Mouse (Mus musculus) liver, embryonic 15.5 days (tissue): ENCODE data around the gene Sh3glb1. TPM values are rescaled to one million over a fixed set of nuclear protein-coding genes. Genes with fewer than 3 reads are reported as not detected.

ENCODE experiments used
- ATAC-seq: fragments of 200-750 bp; cut with Nextera tagmentation; 2 replicates; pipeline ENCODE4 v1.8.0; 2017; ENCODE audit warnings: moderate number of reproducible peaks, mild to moderate bottlenecking, moderate library complexity; ENCODE audit not compliant: insufficient read depth
- H3K27ac ChIP-seq: fragments of 300-500 bp; sonication (generic); replicated peaks from 2 replicates; pipeline ENCODE4 v1.5.1; 2015; ENCODE audit warnings: mild to moderate bottlenecking, inconsistent platforms
- H3K27me3 ChIP-seq: fragments of 300-500 bp; sonication (generic); 2 replicates; pipeline ENCODE4 v1.6.1; 2015; ENCODE audit warnings: mild to moderate bottlenecking, inconsistent platforms
- H3K36me3 ChIP-seq: fragments of 300-500 bp; sonication (generic); replicated peaks from 2 replicates; pipeline ENCODE4 v1.6.1; 2015; ENCODE audit warnings: moderate library complexity, mild to moderate bottlenecking, inconsistent platforms
- H3K4me1 ChIP-seq: fragments of 300-500 bp; sonication (generic); replicated peaks from 2 replicates; pipeline ENCODE4 v1.6.1; 2015; ENCODE audit warnings: inconsistent platforms
- H3K4me2 ChIP-seq: fragments of 300-500 bp; sonication (generic); 2 replicates; pipeline ENCODE4 v1.6.1; 2015; ENCODE audit warnings: moderate library complexity, mild to moderate bottlenecking, inconsistent platforms
- H3K4me3 ChIP-seq: fragments of 300-500 bp; sonication (generic); replicated peaks from 2 replicates; pipeline ENCODE4 v1.5.1; 2015; ENCODE audit warnings: mild to moderate bottlenecking, inconsistent platforms
- H3K9ac ChIP-seq: fragments of 300-500 bp; sonication (generic); 2 replicates; pipeline ENCODE4 v1.6.1; 2015; ENCODE audit warnings: moderate library complexity, mild to moderate bottlenecking, inconsistent platforms
- H3K9me3 ChIP-seq: fragments of 300-500 bp; sonication (generic); replicated peaks from 2 replicates; pipeline ENCODE4 v1.6.1; 2016; ENCODE audit warnings: inconsistent platforms
- WGBS: fragments of 180-500 bp; shearing (Covaris S2); methylation state at CpG from one replicate; pipeline ENCODE4 v1.1.7; 2015; ENCODE audit warnings: mixed read lengths; ENCODE audit not compliant: insufficient replicate concordance; 5-methylcytosine and 5-hydroxymethylcytosine counted together
- polyA plus RNA-seq: library from polyadenylated mRNA; unstranded; fragments of >200 nt; fragmentation: Nextera tagmentation; extraction: Ambion mirVana; gene quantifications from 2 replicates; pipeline ENCODE4 v1.2.1, GENCODE M21; 2015

Gene Sh3glb1
- polyA plus RNA-seq, 1 experiment from 2014 or later, result 86.7 TPM

DNA sequence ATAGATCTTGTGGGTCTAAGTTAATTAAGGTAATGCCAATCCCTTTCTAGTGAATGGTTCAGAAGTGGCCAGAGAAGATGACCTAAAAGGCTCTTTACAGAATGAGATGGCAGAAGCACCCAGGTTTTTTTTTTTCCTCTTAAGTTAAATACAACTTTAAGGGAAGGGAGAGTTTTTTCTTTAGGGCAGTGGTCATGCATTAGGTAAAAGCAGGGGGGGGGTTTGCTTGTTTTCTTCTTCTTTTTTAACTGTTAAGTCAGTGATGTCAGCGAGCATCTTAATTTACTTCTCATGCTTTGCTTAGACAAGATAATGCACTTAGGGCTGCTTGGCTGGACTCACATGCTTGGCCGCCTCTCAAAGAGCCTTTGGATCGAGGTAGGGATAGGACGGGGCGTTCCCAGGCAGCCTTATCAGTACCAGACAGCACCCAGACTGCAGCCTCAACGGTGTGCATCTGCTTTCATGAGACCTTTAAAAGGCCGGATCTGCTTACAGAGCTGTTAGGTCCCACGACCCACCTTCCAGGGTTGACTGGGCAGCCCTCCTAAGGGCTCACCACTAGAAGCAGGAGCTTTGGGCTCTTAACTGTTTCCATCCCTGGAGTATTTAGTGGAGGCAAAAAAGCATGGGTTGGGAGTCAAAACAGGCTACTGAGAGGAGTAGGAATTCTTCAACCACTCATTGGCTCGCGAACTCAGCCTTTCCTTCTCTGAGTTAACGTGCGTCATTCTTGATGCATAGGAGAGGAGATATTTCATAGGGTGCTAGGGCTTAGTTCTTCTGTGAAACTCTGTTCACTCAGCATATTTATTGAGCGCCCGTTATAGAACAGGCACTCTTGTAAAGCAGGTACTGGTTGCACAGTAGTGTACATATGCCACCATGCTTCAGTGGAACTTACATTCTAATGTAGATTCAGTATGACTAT, 49.9 kb downstream of the Sh3glb1 start:
- ATAC-seq, result peak; percentile 98
- Histone ChIP-seq H3K4me3 (peak overlapping the region; percentile 27), H3K4me2 (peak overlapping the region; percentile 73)

DNA sequence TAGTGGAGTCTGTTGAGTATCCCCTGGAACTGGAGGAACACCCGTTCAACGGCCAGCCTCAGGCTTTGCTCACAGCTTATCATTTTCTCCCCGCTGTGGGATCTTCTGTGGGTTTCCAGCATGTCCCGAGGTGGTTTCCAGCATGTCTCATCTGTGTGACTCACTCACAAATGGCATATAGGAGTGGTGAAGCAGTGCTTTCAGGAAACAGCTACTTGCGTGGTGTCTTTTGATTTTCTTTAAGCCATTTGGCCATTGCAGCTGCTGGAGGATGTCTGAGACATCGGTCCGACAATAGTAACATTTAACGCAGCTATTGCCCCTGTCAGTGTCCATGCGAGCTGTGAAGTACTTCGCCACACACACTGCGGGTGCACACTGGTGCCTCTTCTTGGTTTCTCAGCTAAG, 50.7 kb downstream of the Sh3glb1 start:
- Histone ChIP-seq H3K9me3 (no peaks in the 10 kb centered on the region), H3K4me3 (no peak overlapping the region), H3K4me1 (peaks cover 78% of the 10 kb centered on the region), H3K27ac (peak overlapping the region; percentile 94), H3K9ac (peak overlapping the region; percentile 22), H3K27me3 (no peaks in the 10 kb centered on the region), H3K36me3 (no peaks in the 10 kb centered on the region), H3K4me2 (peak overlapping the region; percentile 73)
- 34% methylated on average over 11 of the region's 11 CpGs for WGBS
- ATAC-seq, result 0 out of 2 replicates have a peak, but pooled peaks have one; percentile 9

More for the DNA sequence above, 49.9 kb downstream of the Sh3glb1 start:
- Histone ChIP-seq H3K27ac (peak overlapping the region; percentile 94), H3K9ac (peak overlapping the region; percentile 57), H3K9me3 (no peaks in the 10 kb centered on the region), H3K4me1 (peaks cover 77% of the 10 kb centered on the region), H3K36me3 (no peaks in the 10 kb centered on the region), H3K27me3 (no peaks in the 10 kb centered on the region)
- 20% methylated on average over 14 of the region's 14 CpGs for WGBS

GRCm38 (mm10) chr3:144668949-144669348, 51.2 kb downstream of the Sh3glb1 start:
- peaks cover 80% of the 10 kb centered on the region for H3K4me1 ChIP-seq
- peak overlapping the region; percentile 22 for H3K9ac ChIP-seq
- 64% methylated on average over 2 of the region's 2 CpGs for WGBS
- H3K36me3 ChIP-seq, result no peaks in the 10 kb centered on the region
- peak overlapping the region; percentile 73 for H3K4me2 ChIP-seq
- no peak overlapping the region for H3K4me3 ChIP-seq
- H3K27ac ChIP-seq, result peak overlapping the region; percentile 94
- H3K27me3 ChIP-seq, result no peaks in the 10 kb centered on the region
- no peaks in the 10 kb centered on the region for H3K9me3 ChIP-seq
- no peak for ATAC-seq

- H3K27ac ChIP-seq, result peak overlapping the region; percentile 94
- no peaks in the 10 kb centered on the region for H3K36me3 ChIP-seq
- H3K4me2 ChIP-seq, result no peak overlapping the region
- H3K4me3 ChIP-seq, result no peak overlapping the region
- ATAC-seq, result no peak
- peaks cover 80% of the 10 kb centered on the region for H3K4me1 ChIP-seq
- H3K27me3 ChIP-seq, result no peaks in the 10 kb centered on the region
- H3K9ac ChIP-seq, result no peak overlapping the region
- H3K9me3 ChIP-seq, result no peaks in the 10 kb centered on the region
- 79% methylated on average over 9 of the region's 9 CpGs for WGBS
These were observed 52.1 kb downstream of the Sh3glb1 start for GRCm38 (mm10) chr3:144668039-144668438.

DNA sequence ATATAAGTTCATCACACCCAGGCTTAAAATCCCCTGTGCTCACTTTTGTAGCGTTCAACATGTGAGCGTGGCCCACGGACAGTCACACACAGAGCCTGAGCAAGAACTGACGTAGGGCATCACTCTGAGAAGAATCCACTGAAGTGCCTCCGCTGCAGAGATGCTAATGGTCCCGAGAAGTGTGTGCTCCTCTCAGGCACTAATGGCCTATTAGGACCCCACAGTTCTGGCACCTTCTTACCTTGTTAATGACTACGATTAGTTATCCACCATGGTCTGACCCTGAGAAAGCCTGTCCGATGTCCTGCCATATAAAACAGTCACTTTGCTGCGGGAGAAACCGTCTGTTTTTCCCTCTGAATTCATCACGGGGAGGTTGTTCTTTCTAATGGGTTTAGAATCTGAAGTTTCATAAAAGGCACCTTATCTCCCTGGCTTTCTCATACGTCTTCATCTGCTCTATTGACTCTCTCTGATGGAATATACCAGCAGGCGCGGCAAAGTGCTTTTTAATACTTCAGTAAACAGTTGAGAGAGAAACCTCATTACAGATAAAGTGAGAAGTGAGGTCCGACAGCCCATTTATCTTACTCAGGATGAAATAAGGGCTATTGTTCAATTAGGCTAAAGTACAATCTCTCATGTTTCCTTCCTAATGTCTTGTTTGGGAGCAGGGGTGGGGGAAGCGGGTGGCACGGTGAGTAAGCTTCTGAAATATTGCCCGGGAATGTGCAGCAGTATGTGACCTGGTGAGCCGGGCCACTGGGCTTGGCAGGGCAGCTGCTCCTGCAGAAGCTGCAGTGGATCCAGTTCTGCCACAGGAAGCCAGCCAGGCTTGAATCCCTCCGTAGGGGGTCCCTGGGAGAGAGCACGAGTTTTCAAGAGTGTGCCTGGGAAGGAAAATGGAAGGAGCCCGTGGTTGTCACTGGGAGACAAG, 55.5 kb downstream of the Sh3glb1 start:
- H3K27ac ChIP-seq, result peak overlapping the region; percentile 42
- H3K4me3 ChIP-seq, result no peak overlapping the region
- H3K9me3 ChIP-seq, result no peaks in the 10 kb centered on the region
- 53% methylated on average over 22 of the region's 22 CpGs for WGBS
- no peaks in the 10 kb centered on the region for H3K27me3 ChIP-seq
- no peak for ATAC-seq
- peaks cover 72% of the 10 kb centered on the region for H3K4me1 ChIP-seq
- H3K9ac ChIP-seq, result no peak overlapping the region
- H3K36me3 ChIP-seq, result no peaks in the 10 kb centered on the region
- no peak overlapping the region; the same call in 1 of the 2 replicates for H3K4me2 ChIP-seq

DNA sequence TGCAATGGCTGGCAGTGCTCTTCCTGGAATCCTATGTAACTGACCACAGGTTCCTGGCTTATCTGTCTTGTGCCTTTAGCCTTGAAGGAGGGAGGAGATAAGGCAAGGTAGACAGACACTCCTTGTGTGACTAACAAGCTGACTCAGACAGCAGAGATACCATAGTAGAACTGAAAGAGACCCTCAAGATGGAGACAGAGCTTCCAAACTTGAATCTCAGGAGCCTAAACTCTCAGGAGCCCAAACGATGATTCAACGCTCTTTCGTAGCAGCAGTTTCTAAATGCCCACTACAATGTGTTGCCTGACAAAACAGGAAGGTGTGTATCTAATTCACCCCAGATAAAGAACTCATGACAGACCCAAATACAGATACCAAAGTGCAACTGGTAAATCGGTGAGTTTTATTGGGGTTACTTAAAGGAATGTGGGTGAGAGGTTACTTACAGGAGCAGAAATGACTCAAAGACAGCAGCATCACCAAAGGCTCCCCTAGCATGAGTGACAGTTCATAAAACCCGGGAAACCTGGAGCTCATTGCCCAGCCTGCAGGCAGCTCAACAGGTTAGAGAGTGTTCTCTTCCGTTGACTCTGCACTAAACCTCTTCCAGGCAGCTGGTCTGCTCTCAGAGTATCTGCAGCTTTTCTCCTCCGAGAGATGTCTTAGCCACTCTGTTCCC, 56.6 kb downstream of the Sh3glb1 start:
- peak overlapping the region; percentile 6; the same call in 1 of the 2 replicates for H3K4me2 ChIP-seq
- WGBS, result 58% methylated on average over 7 of the region's 7 CpGs
- H3K27me3 ChIP-seq, result no peaks in the 10 kb centered on the region
- ATAC-seq, result peak; percentile 49
- no peak overlapping the region for H3K9ac ChIP-seq
- no peaks in the 10 kb centered on the region for H3K36me3 ChIP-seq
- H3K27ac ChIP-seq, result peak overlapping the region; percentile 66
- no peaks in the 10 kb centered on the region for H3K9me3 ChIP-seq
- no peak overlapping the region for H3K4me3 ChIP-seq
- H3K4me1 ChIP-seq, result peaks cover 61% of the 10 kb centered on the region

DNA sequence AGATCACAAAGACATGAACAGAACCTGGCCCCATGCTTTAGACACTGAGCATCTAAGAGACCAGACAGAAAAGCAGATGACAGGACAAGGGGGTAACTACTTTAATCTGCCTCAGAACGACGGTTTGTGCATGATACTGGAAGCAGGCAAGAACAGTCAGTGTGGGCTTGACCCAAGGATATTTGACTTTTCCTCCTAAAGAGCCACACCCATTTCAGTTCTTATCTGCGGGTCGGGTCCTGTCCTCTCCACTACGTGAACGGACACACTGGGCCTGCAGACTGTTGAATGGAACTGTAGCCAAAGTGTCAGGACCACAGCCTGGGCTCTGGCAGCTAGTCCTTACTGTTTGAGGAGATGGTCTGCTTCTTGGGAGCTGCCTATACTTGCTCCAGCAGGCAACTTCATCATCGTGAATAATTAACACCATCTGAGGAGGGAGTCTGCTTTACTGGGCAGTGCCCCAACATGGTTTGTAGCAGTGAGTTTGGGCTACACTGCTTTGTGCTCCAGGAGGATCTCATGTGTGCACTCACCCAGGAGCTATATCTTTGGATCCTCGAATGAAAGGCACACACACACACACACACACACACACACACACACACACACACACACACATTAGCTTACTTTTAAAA, 57.8 kb downstream of the Sh3glb1 start:
- Histone ChIP-seq H3K36me3 (no peaks in the 10 kb centered on the region), H3K4me3 (no peak overlapping the region), H3K4me1 (peaks cover 49% of the 10 kb centered on the region), H3K9ac (no peak overlapping the region), H3K27ac (peak overlapping the region; percentile 66), H3K4me2 (peak overlapping the region; percentile 45), H3K9me3 (no peaks in the 10 kb centered on the region), H3K27me3 (no peaks in the 10 kb centered on the region)
- 19% methylated on average over 8 of the region's 8 CpGs for WGBS
- ATAC-seq, result peak; percentile 79

DNA sequence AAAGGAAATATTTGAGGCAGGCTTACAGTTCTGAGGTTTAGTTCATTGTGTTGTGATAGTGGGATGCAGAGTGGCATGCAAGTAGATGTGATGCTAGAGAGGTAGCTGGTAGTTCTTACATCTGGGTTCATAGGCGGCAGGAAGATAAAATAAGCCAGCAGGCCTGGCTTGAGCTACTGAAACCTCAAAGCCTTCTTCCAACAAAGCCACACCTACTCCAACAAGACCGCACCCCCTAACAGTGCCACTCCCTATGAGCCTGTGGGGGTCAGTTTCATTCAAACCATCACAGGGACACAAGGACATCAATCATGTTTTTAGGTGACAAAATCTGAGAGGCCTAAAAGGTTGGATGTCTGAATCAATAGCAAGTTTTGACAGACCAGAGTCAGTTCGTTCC, 58.7 kb downstream of the Sh3glb1 start:
- Histone ChIP-seq H3K9me3 (no peaks in the 10 kb centered on the region), H3K36me3 (no peaks in the 10 kb centered on the region), H3K27ac (peak overlapping the region; percentile 66), H3K9ac (no peak overlapping the region), H3K4me3 (no peak overlapping the region), H3K4me1 (peaks cover 46% of the 10 kb centered on the region), H3K4me2 (no peak overlapping the region), H3K27me3 (no peaks in the 10 kb centered on the region)
- ATAC-seq, result peak; percentile 66
- WGBS, result 54% methylated on average over 3 of the region's 3 CpGs

DNA sequence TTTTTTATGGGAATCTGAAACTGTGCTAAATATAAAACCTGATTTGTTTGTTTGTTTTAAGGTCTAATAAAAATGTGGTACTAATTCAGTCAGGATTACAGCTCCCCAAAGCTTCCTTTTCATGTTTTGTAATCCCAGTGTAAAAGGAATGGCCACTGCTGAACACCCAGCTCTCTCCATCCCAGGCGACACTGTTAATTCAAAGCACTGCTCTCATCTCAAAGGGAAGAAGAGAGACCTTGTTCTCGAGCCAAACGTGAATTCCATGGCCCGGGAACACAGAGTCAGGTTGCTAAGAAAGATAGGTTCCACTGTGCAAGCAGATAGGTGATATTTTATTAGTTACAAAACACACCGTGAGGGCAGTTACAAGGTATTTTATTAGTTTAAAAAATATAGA, 75.9 kb downstream of the Sh3glb1 start:
- no peaks in the 10 kb centered on the region for H3K9me3 ChIP-seq
- H3K9ac ChIP-seq, result no peak overlapping the region
- peaks cover 22% of the 10 kb centered on the region for H3K4me1 ChIP-seq
- no peaks in the 10 kb centered on the region for H3K36me3 ChIP-seq
- H3K4me2 ChIP-seq, result no peak overlapping the region
- H3K27ac ChIP-seq, result 0 out of 2 replicates have a peak overlapping the region, but pooled peaks have one; percentile 69
- WGBS, result 74% methylated on average over 5 of the region's 5 CpGs
- no peak for ATAC-seq
- no peaks in the 10 kb centered on the region for H3K27me3 ChIP-seq
- no peak overlapping the region for H3K4me3 ChIP-seq

GRCm38 (mm10) chr3:144643301-144643871, 76.7 kb downstream of the Sh3glb1 start:
- 3% methylated on average over 2 of the region's 2 CpGs for WGBS
- Histone ChIP-seq H3K9ac (no peak overlapping the region), H3K9me3 (no peaks in the 10 kb centered on the region), H3K4me1 (peaks cover 22% of the 10 kb centered on the region), H3K36me3 (no peaks in the 10 kb centered on the region), H3K4me2 (no peak overlapping the region; the same call in 1 of the 2 replicates), H3K27ac (peak overlapping the region; percentile 69), H3K4me3 (no peak overlapping the region), H3K27me3 (no peaks in the 10 kb centered on the region)
- peak; percentile 71 for ATAC-seq
